Mouse (Mus musculus) hindbrain, embryonic 16.5 days (tissue): ENCODE measurements at regions not wholly inside any gene's neighbourhood (a gene's known extent, or its start where the extent isn't known, plus 50 kb on each side); places are given as distances from the start of the nearest gene placed in this dataset.

Source experiments
- ATAC-seq: fragments of 200-750 bp; cut with Nextera tagmentation; 2 replicates; pipeline ENCODE4 v1.8.0; 2017; ENCODE audit warnings: moderate TSS enrichment, moderate library complexity
- H3K27ac ChIP-seq: fragments of 300-500 bp; sonication (generic); 2 replicates; pipeline ENCODE4 v1.5.1; 2014; ENCODE audit warnings: low read depth, mild to moderate bottlenecking, control low read depth, low read length, moderate library complexity
- H3K27me3 ChIP-seq: fragments of 300-500 bp; sonication (generic); replicated peaks from 2 replicates; pipeline ENCODE4 v1.6.1; 2014; ENCODE audit warnings: low read length; ENCODE audit not compliant: control insufficient read depth, insufficient read depth
- H3K36me3 ChIP-seq: fragments of 300-500 bp; sonication (generic); 2 replicates; pipeline ENCODE4 v1.6.1; 2014; ENCODE audit warnings: mild to moderate bottlenecking, low read length, moderate library complexity, mixed read lengths; ENCODE audit not compliant: control insufficient read depth, insufficient read depth
- H3K4me1 ChIP-seq: fragments of 300-500 bp; sonication (generic); 2 replicates; pipeline ENCODE4 v1.6.1; 2014; ENCODE audit warnings: low read depth, low read length; ENCODE audit not compliant: control insufficient read depth, insufficient read depth
- H3K4me2 ChIP-seq: fragments of 300-500 bp; sonication (generic); 2 replicates; pipeline ENCODE4 v1.6.1; 2014; ENCODE audit warnings: mild to moderate bottlenecking, low read length, control low read depth, moderate library complexity
- H3K4me3 ChIP-seq: fragments of 300-500 bp; sonication (generic); 2 replicates; pipeline ENCODE4 v1.5.1; 2014; ENCODE audit warnings: mild to moderate bottlenecking, low read length, control low read depth, moderate library complexity
- H3K9ac ChIP-seq: fragments of 300-500 bp; sonication (generic); 2 replicates; pipeline ENCODE4 v1.6.1; 2014; ENCODE audit warnings: low read depth, mild to moderate bottlenecking, control low read depth, low read length, moderate library complexity
- H3K9me3 ChIP-seq: fragments of 300-500 bp; sonication (generic); 2 replicates; pipeline ENCODE4 v1.6.1; 2014; ENCODE audit warnings: mild to moderate bottlenecking, low read length, moderate library complexity; ENCODE audit not compliant: control insufficient read depth
- WGBS: fragments of 180-500 bp; shearing (Covaris S2); extraction: QIAGEN DNeasy Blood & Tissue Kit; methylation state at CpG from one replicate; pipeline ENCODE4 v1.1.7; 2014; 5-methylcytosine and 5-hydroxymethylcytosine counted together

DNA sequence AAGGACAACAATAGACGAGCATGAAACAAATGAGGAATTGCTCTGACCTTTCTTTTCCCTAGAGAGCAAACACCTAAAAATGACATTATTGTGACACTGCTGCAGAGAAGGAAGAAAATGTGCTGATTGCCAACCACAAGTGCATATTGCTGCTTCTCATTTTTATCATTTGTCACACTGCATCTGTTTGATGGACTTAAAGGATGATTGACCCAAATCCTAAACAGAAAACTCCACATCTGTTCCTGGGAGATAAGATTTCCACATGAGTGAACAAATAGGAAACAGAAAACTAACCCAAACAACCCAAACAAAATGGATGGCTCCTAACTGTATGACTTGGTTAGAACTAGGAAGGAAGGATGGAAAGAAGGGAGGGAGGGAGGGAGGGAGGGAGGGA, 118.5 kb downstream of the Ccdc50 start:
- Histone ChIP-seq H3K27me3 (no peaks in the 10 kb centered on the region), H3K9me3 (peaks cover 3% of the 10 kb centered on the region; the same call in 1 of the 2 replicates), H3K27ac (no peak overlapping the region), H3K36me3 (no peaks in the 10 kb centered on the region), H3K4me1 (no peaks in the 10 kb centered on the region), H3K9ac (no peak overlapping the region), H3K4me2 (no peak overlapping the region), H3K4me3 (no peak overlapping the region)
- WGBS: 48% methylated on average over 1 of the region's 1 CpGs
- no peak for ATAC-seq

DNA sequence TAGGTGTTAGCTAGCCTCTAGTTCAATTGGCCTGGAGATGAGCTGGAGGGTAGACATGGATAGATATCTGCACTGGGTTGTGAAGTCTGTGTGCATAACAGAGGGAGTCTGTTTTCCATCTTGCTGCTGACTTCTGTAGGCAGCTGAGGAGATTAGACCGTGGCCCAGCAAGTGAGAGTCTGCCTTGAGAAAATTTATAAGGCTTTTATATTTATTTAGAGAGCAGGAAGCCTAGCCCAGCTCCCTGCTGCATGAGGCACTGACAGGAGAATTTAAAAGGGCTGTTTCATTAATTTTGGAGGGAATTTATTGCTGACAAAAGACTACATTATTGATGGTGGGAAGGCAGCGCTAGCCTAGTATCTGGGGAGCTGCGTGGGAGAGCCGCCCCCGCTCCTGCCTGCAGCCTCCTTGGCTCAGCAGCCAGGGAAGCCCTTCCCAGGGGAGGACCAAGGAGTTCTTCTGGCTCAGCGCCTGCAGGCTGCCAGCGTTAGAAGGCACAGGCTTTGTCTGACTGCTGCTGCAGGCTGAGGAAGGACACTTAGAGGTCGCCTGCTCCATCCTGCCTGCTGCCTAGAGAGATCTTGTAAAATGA, 135.0 kb downstream of the Ccdc50 start:
- peak; percentile 98 for ATAC-seq
- Histone ChIP-seq H3K4me1 (peaks cover 9% of the 10 kb centered on the region), H3K27ac (peak overlapping the region; percentile 79), H3K9ac (peak overlapping the region; percentile 46; the same call in 1 of the 2 replicates), H3K4me3 (0 out of 2 replicates have a peak overlapping the region, but pooled peaks have one; percentile 6), H3K4me2 (peak overlapping the region; percentile 45), H3K9me3 (no peaks in the 10 kb centered on the region), H3K36me3 (no peaks in the 10 kb centered on the region), H3K27me3 (no peaks in the 10 kb centered on the region)
- WGBS: 8% methylated on average over 8 of the region's 8 CpGs

DNA sequence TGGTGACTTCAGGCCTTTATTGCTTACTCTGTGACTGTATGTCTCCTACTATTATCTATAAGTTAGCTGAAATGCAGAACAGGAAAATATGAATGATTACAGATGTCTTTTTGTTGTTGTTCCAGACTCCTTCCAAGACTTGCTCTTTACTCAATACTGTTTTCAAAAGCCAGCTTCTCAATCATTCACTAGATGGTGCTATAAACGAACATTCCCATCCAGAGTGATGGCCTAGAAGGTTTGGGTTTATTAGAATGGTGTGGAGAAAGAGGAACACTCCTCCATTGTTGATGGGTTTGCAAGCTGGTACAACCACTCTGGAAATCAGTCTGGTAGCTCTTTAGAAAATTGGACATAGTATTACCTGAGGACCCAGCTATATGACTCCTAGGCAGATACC, 138.0 kb downstream of the Ccdc50 start:
- H3K27me3 ChIP-seq: no peaks in the 10 kb centered on the region
- H3K9me3 ChIP-seq: no peaks in the 10 kb centered on the region
- H3K4me3 ChIP-seq: no peak overlapping the region
- no peaks in the 10 kb centered on the region for H3K36me3 ChIP-seq
- no peak overlapping the region for H3K9ac ChIP-seq
- no peak overlapping the region for H3K4me2 ChIP-seq
- H3K4me1 ChIP-seq: peaks cover 9% of the 10 kb centered on the region
- H3K27ac ChIP-seq: no peak overlapping the region
- 41% methylated on average over 1 of the region's 1 CpGs for WGBS
- ATAC-seq: no peak

DNA sequence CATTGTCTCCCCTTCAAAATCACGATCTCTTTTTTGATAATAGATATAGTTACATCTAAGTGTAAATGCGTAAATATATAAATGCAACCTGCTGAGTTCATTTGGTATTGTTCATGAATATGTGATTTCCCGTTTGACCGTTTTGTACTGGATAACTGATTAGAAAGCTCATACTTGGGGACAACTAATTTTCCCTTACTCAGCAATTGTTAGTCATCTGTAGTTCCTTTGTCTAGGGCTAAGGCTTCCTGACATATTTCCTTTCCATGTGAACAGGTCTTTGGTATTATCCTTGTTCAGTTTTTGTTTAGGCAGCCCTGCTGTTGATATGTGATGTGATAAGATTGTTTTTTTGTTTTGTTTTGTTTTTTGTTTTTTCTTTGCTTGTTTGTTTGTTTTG, 142.0 kb downstream of the Ccdc50 start:
- Histone ChIP-seq H3K27me3 (no peaks in the 10 kb centered on the region), H3K9ac (no peak overlapping the region), H3K4me2 (no peak overlapping the region), H3K9me3 (no peaks in the 10 kb centered on the region), H3K4me3 (no peak overlapping the region), H3K36me3 (no peaks in the 10 kb centered on the region), H3K27ac (no peak overlapping the region), H3K4me1 (no peaks in the 10 kb centered on the region)
- ATAC-seq: no peak
- WGBS: 92% methylated on average over 4 of the region's 4 CpGs
